Mouse (Mus musculus): Measurements from ENCODE around the gene Aldh18a1. TPM values are rescaled to one million over a fixed set of nuclear protein-coding genes. Genes with fewer than 3 reads are reported as not detected.

The Aldh18a1 gene
- total and polyA plus RNA-seq, 3 experiments: 35.3 to 214 (median 89.7) TPM

DNA sequence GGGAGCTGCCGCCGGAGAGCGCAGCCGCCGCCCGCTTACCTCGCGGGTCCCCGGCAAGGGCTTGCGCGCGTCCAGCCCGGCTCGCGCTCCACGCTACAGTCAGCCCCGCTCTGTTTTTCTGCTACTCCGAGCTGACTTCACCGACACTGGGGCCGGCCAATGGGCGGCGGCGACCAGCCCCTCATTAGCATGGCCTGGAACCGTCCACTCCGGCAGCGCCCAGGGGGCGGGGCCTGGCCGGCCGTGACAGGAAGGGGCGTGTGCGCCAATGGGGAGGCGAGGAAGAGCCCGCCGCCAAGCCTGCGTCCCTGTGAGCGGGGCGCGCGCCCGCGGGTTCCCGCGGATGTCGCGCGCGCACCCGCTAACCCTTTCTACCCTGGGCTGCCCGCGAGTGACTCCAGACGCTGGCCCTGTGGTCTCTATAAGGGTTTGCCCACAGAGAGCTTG, 74.6 kb downstream of the Aldh18a1 start, which contains the start of gene Sorbs1 (continued):
- no peak for TF ChIP-seq KAT2A (conservative IDR thresholded peaks at IDR 0.05; ENCODE audit: low read depth, low read length)
- TF ChIP-seq ZMIZ1 (IDR thresholded peaks at IDR 0.05; ENCODE audit: low read depth, low read length): peak; percentile 69; the same call in 1 of the 2 replicates
- no peak for TF ChIP-seq BHLHE40 (IDR thresholded peaks at IDR 0.05; ENCODE audit: borderline replicate concordance, low read depth, low read length)
- peak; percentile 53; the same call in 1 of the 2 replicates for TF ChIP-seq TBP (IDR thresholded peaks at IDR 0.05; ENCODE audit: low read depth, low read length)
- peak; percentile 60; the same call in 1 of the 2 replicates for TF ChIP-seq E2F4 (IDR thresholded peaks at IDR 0.05; ENCODE audit: borderline replicate concordance, low read depth, low read length)
- peak; percentile 66 for TF ChIP-seq TCF12 (IDR thresholded peaks at IDR 0.05; ENCODE audit: low read depth, low read length)
- TF ChIP-seq CHD1 (IDR thresholded peaks at IDR 0.05; ENCODE audit: low read depth, low read length): no peak
- TF ChIP-seq TAL1 (IDR thresholded peaks at IDR 0.05; ENCODE audit: low read length): no peak

DNA sequence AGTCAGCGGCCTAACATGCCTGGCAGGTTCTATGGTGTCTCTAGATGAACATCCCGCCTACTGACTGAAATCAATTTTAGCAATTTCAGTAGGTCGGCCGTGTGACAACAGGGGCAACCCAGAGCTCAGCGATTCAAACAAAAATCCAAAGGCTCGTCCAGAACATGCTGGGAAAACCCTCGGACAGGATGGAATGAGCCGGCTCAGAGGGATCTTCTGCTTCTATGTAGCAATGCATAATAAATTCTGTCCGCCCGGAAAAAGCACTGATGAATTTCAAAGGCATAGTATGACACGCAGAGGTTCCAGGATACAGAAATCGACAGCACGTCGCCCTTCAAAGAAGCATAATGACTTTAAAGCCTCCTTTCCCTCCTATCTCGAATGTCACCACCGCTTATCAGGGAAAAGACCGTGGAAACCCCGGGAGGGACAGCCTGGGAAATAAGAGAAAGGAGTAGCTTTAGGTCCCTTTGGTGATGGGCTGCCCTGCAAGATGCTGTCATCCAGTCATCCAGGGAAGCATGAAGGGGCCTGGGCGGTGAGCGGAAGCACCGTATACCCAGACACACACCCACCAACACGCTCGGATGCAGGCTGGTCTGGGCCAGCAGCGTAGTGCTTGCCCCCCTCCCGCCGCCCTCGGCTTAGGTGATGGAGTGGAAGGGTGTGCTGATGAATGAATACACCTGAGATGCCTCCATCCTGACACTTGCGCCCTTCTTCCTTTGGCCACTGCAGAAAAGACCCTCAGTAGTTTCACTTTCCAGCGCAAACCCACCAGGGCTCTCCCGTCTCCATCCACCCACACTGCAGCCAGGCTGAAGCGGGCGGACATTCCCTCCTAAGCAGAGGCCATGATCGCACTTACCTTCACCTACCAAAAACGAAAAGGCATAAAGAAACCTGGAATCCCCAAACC, 75.5 kb downstream of the Aldh18a1 start:
- Histone ChIP-seq H3K79me2 (ENCODE audit: control insufficient read depth, insufficient read depth, low read length, poor library complexity) (no peaks in the 10 kb centered on the region; the same call in 1 of the 2 replicates), H3K4me1 (ENCODE audit: control insufficient read depth in 1 of 2, insufficient read depth in 2 of 2, low read length in 2 of 2) (peaks cover 0 to 13% of the 10 kb centered on the region in 2 experiments; a peak in 2 of 4 replicates), H3K9me3 (replicated peaks; ENCODE audit: insufficient read depth, low read length) (no peaks in the 10 kb centered on the region), H3K9ac (ENCODE audit: control insufficient read depth, low read depth, low read length, poor library complexity, severe bottlenecking) (peak overlapping the region; percentile 78), H3K4me3 (ENCODE audit: control insufficient read depth in 1 of 2, insufficient read depth in 1 of 2, low read depth in 2 of 2, low read length in 2 of 2) (peak overlapping the region; percentile 89 to 90), H3K27me3 (ENCODE audit: control insufficient read depth in 1 of 2, insufficient read depth in 2 of 2, low read length in 2 of 2) (no peaks in the 10 kb centered on the region), H3K27ac (ENCODE audit: control insufficient read depth, low read depth, low read length) (peak overlapping the region; percentile 16), H3K36me3 (ENCODE audit: control insufficient read depth in 1 of 2, insufficient read depth in 2 of 2, low read length in 2 of 2) (peaks cover 0 to 9% of the 10 kb centered on the region in 2 experiments; a peak in 2 of 4 replicates)
- TF ChIP-seq MXI1 (IDR thresholded peaks at IDR 0.05; ENCODE audit: low read depth, low read length) (no peak), MAZ (IDR thresholded peaks at IDR 0.05; ENCODE audit: low read depth, low read length) (peak; percentile 39; the same call in 1 of the 2 replicates), RCOR1 (IDR thresholded peaks at IDR 0.05; ENCODE audit: low read depth, low read length) (no peak), RAD21 (IDR thresholded peaks at IDR 0.05; ENCODE audit: low read depth, low read length) (no peak), ZKSCAN1 (IDR thresholded peaks at IDR 0.05; ENCODE audit: low read depth, low read length) (no peak), POLR2A (IDR thresholded peaks at IDR 0.05; ENCODE audit: control insufficient read depth in 1 of 2, insufficient read depth in 1 of 2, low read depth in 1 of 2, low read length in 2 of 2, poor library complexity in 1 of 2) (no peak; a peak in 1 of 4 replicates), MAFK (IDR thresholded peaks at IDR 0.05; ENCODE audit: borderline replicate concordance, low read depth, low read length) (no peak), SIN3A (IDR thresholded peaks at IDR 0.05; ENCODE audit: low read length) (peak; percentile 38; the same call in 1 of the 2 replicates)
- peak; percentile 65 for DNase-seq (ENCODE audit: low read depth, low spot score)

All from MEL (cell line).